Mouse (Mus musculus) heart, adult 2 months (tissue): Measurements from ENCODE around the gene Pycr1. TPM values are rescaled to one million over a fixed set of nuclear protein-coding genes. Genes with fewer than 3 reads are reported as not detected.

Experiments
- DNase-seq, 2 experiments: peaks; one replicate each; pipeline ENCODE4 v3.0.0; 2021
- H3K27ac ChIP-seq: fragments of 200-600 bp; 2 replicates; pipeline ENCODE4 v1.8.1; 2022
- H3K27me3 ChIP-seq: fragments of 200-500 bp; 2 replicates; pipeline ENCODE4 v1.6.1; 2012; ENCODE audit warnings: mild to moderate bottlenecking, low read length, inconsistent platforms, mixed read lengths; ENCODE audit not compliant: control insufficient read depth, insufficient read depth
- H3K36me3 ChIP-seq: fragments of 200-500 bp; 2 replicates; pipeline ENCODE4 v1.6.1; 2012; ENCODE audit warnings: low read length, inconsistent platforms; ENCODE audit not compliant: control insufficient read depth, insufficient read depth
- H3K4me1 ChIP-seq: fragments of 200-500 bp; 2 replicates; pipeline ENCODE4 v1.6.1; 2011; ENCODE audit warnings: low read length; ENCODE audit not compliant: control insufficient read depth, insufficient read depth
- H3K4me3 ChIP-seq: fragments of 200-600 bp; 2 replicates; pipeline ENCODE4 v1.8.1; 2022
- H3K79me2 ChIP-seq: fragments of 200-500 bp; replicated peaks from 2 replicates; pipeline ENCODE4 v1.6.1; 2012; ENCODE audit warnings: mild to moderate bottlenecking, inconsistent platforms, low read length, moderate library complexity, mixed read lengths; ENCODE audit not compliant: control insufficient read depth, insufficient read depth
- H3K9ac ChIP-seq: fragments of 200-500 bp; 2 replicates; pipeline ENCODE4 v1.6.1; 2012; ENCODE audit warnings: low read depth, mild to moderate bottlenecking, control low read depth, inconsistent platforms, low read length, mixed read lengths
- CTCF ChIP-seq: fragments of 200-600 bp; IDR thresholded peaks from 2 replicates; pipeline ENCODE4 v1.8.1; 2022; ENCODE audit warnings: antibody characterized with exemption, mild to moderate bottlenecking, moderate library complexity
- EP300 ChIP-seq: fragments of 200-500 bp; IDR thresholded peaks from 2 replicates; pipeline ENCODE4 v1.6.1; 2011; ENCODE audit warnings: low read depth, low read length, control low read depth; ENCODE audit not compliant: insufficient read depth
- POLR2A ChIP-seq: fragments of 200-500 bp; IDR thresholded peaks from 2 replicates; pipeline ENCODE4 v1.6.1; 2011; ENCODE audit warnings: mild to moderate bottlenecking, low read depth, low read length, control low read depth; ENCODE audit not compliant: insufficient read depth
- WGBS: fragments of 180-500 bp; shearing (Covaris S2); methylation state at CpG from one replicate; pipeline ENCODE4 v1.1.7; 2018; 5-methylcytosine and 5-hydroxymethylcytosine counted together
- intact Hi-C: fragments of 180-260 bp; cut with DNase I; formaldehyde crosslinking; loops from one replicate; pipeline ENCODE4 v1.15.1; 2025
- polyA plus RNA-seq: library from polyadenylated mRNA; depleted of rRNA; stranded (reverse); fragments of >200 nt; gene quantifications from 2 replicates; pipeline ENCODE4 v1.2.3, GENCODE M21; 2012
- total RNA-seq, 2 experiments: library from RNA; stranded (reverse); gene quantifications; 2 replicates each; pipeline ENCODE4 v1.2.3; 2021

Pycr1 gene
- total and polyA plus RNA-seq, 3 experiments = 0.81 to 3.9 (median 1.2) TPM

GRCm38 (mm10) chr11:120651872-120652271 is 8.3 kb upstream of the Pycr1 start:
- no peaks in the 10 kb centered on the region for H3K4me1 ChIP-seq
- no peak overlapping the region for H3K9ac ChIP-seq
- no peaks in the 10 kb centered on the region for H3K79me2 ChIP-seq
- H3K36me3 ChIP-seq = no peaks in the 10 kb centered on the region; the same call in 1 of the 2 replicates
- DNase-seq = no peak
- intact Hi-C loops = no loop called here
- H3K27me3 ChIP-seq = no peaks in the 10 kb centered on the region
- no peak overlapping the region for H3K27ac ChIP-seq
- WGBS = 57% methylated on average over 3 of the region's 3 CpGs
- no peak overlapping the region for H3K4me3 ChIP-seq
- peak; percentile 49 for TF ChIP-seq CTCF
- TF ChIP-seq EP300 = no peak

GRCm38 (mm10) chr11:120648001-120648476 is 4.5 kb upstream of the Pycr1 start, which contains the start of gene Myadml2:
Gene Myadml2 (minus strand): TSS chr11:120648158.
- 7% methylated on average over 13 of the region's 13 CpGs for WGBS
- Histone ChIP-seq H3K79me2 (no peaks in the 10 kb centered on the region), H3K4me1 (peaks cover 2% of the 10 kb centered on the region; the same call in 1 of the 2 replicates), H3K27me3 (no peaks in the 10 kb centered on the region), H3K36me3 (no peaks in the 10 kb centered on the region; the same call in 1 of the 2 replicates), H3K27ac (peak within 1 kb of the TSS; percentile 88), H3K4me3 (peak within 1 kb of the TSS; percentile 62), H3K9ac (peak within 1 kb of the TSS; percentile 82)
- DNase-seq = peak; percentile 69 to 73
- intact Hi-C loops = no loop called here
- no peak for TF ChIP-seq EP300
- peak; percentile 74; the same call in 1 of the 2 replicates for TF ChIP-seq POLR2A
- no peak for TF ChIP-seq CTCF

GRCm38 (mm10) chr11:120647047-120647830 is 3.7 kb upstream of the Pycr1 start:
- WGBS = 58% methylated on average over 35 of the region's 35 CpGs
- intact Hi-C loops = no loop called here
- H3K9ac ChIP-seq = peak overlapping the region; percentile 82

DNA sequence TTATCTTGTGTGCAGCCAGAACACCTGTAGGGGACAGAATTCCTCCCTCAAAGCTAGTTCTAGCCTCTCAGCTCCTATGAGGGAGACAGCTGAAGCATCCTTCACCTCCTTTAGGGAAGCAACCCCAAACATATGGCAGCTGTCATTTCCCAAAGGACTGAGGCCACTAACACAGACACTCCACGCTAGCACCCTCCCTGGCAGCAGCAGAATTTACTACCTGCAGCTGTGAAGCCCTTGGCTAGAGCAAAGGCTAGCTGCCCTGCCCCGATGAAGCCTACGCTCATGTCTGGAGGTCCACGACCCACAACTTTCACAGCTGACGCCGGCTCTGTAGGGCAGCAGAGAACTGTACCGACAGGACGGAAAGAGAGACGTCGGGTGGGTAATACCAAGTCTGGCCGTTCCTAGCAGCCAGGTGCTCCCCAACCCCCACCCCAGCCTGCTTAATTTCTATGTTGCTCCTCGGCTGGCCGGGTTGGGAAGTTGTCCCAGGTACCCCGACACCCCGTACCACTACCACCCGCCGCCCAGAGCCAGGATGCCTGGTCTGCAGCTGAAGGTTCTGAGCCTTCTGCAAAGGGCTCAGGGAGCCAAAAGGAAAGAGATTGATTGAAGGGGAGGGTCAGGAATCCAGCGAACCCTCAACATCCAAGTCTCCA is 499 bp downstream of the Pycr1 start:
- Histone ChIP-seq H3K9ac (peak overlapping the region; percentile 7), H3K79me2 (no peaks in the 10 kb centered on the region), H3K4me1 (peaks cover 2% of the 10 kb centered on the region; the same call in 1 of the 2 replicates), H3K4me3 (peak overlapping the region; percentile 59), H3K36me3 (no peaks in the 10 kb centered on the region), H3K27ac (no peak overlapping the region), H3K27me3 (no peaks in the 10 kb centered on the region)
- DNase-seq = no peak
- 1% methylated on average over 18 of the region's 18 CpGs for WGBS
- intact Hi-C loops = no loop called here
- no peak for TF ChIP-seq EP300
- no peak for TF ChIP-seq CTCF
- TF ChIP-seq POLR2A = no peak

More at GRCm38 (mm10) chr11:120647047-120647830, 3.7 kb upstream of the Pycr1 start:
- no peak for TF ChIP-seq CTCF
- no peak for TF ChIP-seq EP300
- no peak; the same call in 1 of the 2 replicates for TF ChIP-seq POLR2A
- Histone ChIP-seq H3K4me3 (peak overlapping the region; percentile 62), H3K27me3 (no peaks in the 10 kb centered on the region), H3K79me2 (no peaks in the 10 kb centered on the region), H3K4me1 (peaks cover 2% of the 10 kb centered on the region; the same call in 1 of the 2 replicates), H3K36me3 (no peaks in the 10 kb centered on the region; the same call in 1 of the 2 replicates), H3K27ac (peak overlapping the region; percentile 88)
- DNase-seq = no peak

- peaks cover 2% of the 10 kb centered on the region; the same call in 1 of the 2 replicates for H3K4me1 ChIP-seq
- H3K79me2 ChIP-seq = no peaks in the 10 kb centered on the region
- no peaks in the 10 kb centered on the region for H3K36me3 ChIP-seq
- H3K9ac ChIP-seq = no peak overlapping the region
- DNase-seq = no peak
- no peak overlapping the region for H3K27ac ChIP-seq
- 89% methylated on average over 8 of the region's 8 CpGs for WGBS
- no peak for TF ChIP-seq EP300
- no peak for TF ChIP-seq CTCF
- no peak for TF ChIP-seq POLR2A
- no peak overlapping the region for H3K4me3 ChIP-seq
- intact Hi-C loops = no loop called here
- no peaks in the 10 kb centered on the region for H3K27me3 ChIP-seq
These were observed 1.7 kb downstream of the Pycr1 start for GRCm38 (mm10) chr11:120641869-120642268.
